Mouse (Mus musculus) liver, postnatal 0 days (tissue): ENCODE data around the gene Rps6kl1.

Experiments
- CTCF ChIP-seq: sonication (generic); IDR thresholded peaks from 2 replicates; pipeline ENCODE4 v1.5.1; 2016; ENCODE audit warnings: antibody characterized with exemption, low read depth
- EP300 ChIP-seq: IDR thresholded peaks from 2 replicates; pipeline ENCODE4 v1.6.1; 2016; ENCODE audit warnings: antibody characterized with exemption, low read depth, mild to moderate bottlenecking

- TF ChIP-seq CTCF, result no peak
- TF ChIP-seq EP300, result no peak
Observed at GRCm38 (mm10) chr12:85115678-85116077, 35.4 kb downstream of the Rps6kl1 start.
